Mouse (Mus musculus) neural tube, embryonic 11.5 days (tissue): ENCODE data around the gene Hcfc1r1. TPM values are rescaled to one million over a fixed set of nuclear protein-coding genes. Genes with fewer than 3 reads are reported as not detected.

ENCODE experiments used
- ATAC-seq: fragments of 200-750 bp; cut with Nextera tagmentation; 2 replicates; pipeline ENCODE4 v1.8.0; 2017; ENCODE audit warnings: moderate number of reproducible peaks, mild to moderate bottlenecking, moderate TSS enrichment, moderate library complexity; ENCODE audit not compliant: insufficient read depth, low FRiP score, low TSS enrichment
- DNase-seq: peaks from one replicate; pipeline ENCODE4 v3.0.0-alpha.2; 2015; ENCODE audit warnings: low spot score
- H3K27ac ChIP-seq: fragments of 300-500 bp; sonication (generic); 2 replicates; pipeline ENCODE4 v1.5.1; 2014; ENCODE audit warnings: low read depth, mild to moderate bottlenecking, low read length
- H3K27me3 ChIP-seq: fragments of 300-500 bp; sonication (generic); 2 replicates; pipeline ENCODE4 v1.6.1; 2014; ENCODE audit warnings: mild to moderate bottlenecking, low read length, mixed read lengths; ENCODE audit not compliant: control insufficient read depth, insufficient read depth
- H3K36me3 ChIP-seq: fragments of 300-500 bp; sonication (generic); 2 replicates; pipeline ENCODE4 v1.6.1; 2014; ENCODE audit warnings: mild to moderate bottlenecking, low read length, moderate library complexity, mixed read lengths; ENCODE audit not compliant: control insufficient read depth, insufficient read depth
- H3K4me1 ChIP-seq: fragments of 300-500 bp; sonication (generic); 2 replicates; pipeline ENCODE4 v1.6.1; 2014; ENCODE audit warnings: low read length, mixed read lengths; ENCODE audit not compliant: control insufficient read depth, insufficient read depth
- H3K4me2 ChIP-seq: fragments of 300-500 bp; sonication (generic); 2 replicates; pipeline ENCODE4 v1.6.1; 2014; ENCODE audit warnings: low read depth, mild to moderate bottlenecking, moderate library complexity
- H3K4me3 ChIP-seq: fragments of 300-500 bp; sonication (generic); 2 replicates; pipeline ENCODE4 v1.5.1; 2014; ENCODE audit warnings: low read depth, low read length
- H3K9ac ChIP-seq: fragments of 300-500 bp; sonication (generic); 2 replicates; pipeline ENCODE4 v1.6.1; 2014; ENCODE audit warnings: mild to moderate bottlenecking, low read length
- H3K9me3 ChIP-seq: fragments of 300-500 bp; sonication (generic); 2 replicates; pipeline ENCODE4 v1.6.1; 2016; ENCODE audit warnings: low read length; ENCODE audit not compliant: control insufficient read depth
- WGBS: fragments of 180-500 bp; shearing (Covaris S2); extraction: QIAGEN DNeasy Blood & Tissue Kit; methylation state at CpG from one replicate; pipeline ENCODE4 v1.1.7; 2014; 5-methylcytosine and 5-hydroxymethylcytosine counted together
- polyA plus RNA-seq: library from polyadenylated mRNA; unstranded; fragments of >200 nt; fragmentation: Nextera tagmentation; extraction: Ambion mirVana; gene quantifications from 2 replicates; pipeline ENCODE4 v1.2.1, GENCODE M21; 2014

The Hcfc1r1 gene
- polyA plus RNA-seq, 1 experiment from 2014 or later: 52.5 TPM

DNA sequence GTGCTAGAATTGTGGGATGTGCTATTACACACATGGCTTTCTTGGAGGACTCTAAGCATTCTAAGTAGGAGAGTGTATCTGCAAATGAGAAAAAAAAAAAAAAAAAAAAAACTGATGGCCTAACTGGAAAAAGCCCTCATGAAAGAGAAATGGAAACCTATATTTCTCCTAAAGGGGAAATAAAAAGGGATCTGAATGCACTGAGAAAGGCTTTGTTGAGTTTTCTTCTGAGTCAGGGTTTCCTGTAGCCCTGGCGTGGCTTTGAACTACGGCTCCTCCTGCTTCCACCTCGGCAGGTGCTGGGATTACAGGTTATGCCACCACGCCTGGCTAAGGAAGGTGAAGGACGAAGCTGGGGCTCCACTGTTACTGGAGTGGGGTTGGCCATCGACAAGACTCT lies 19.4 kb upstream of the Hcfc1r1 start:
- no peaks in the 10 kb centered on the region for H3K4me1 ChIP-seq
- no peak overlapping the region for H3K9ac ChIP-seq
- ATAC-seq (no peak), DNase-seq (no peak)
- 62% methylated on average over 6 of the region's 6 CpGs for WGBS
- H3K36me3 ChIP-seq: no peaks in the 10 kb centered on the region
- H3K4me2 ChIP-seq: no peak overlapping the region
- no peaks in the 10 kb centered on the region for H3K27me3 ChIP-seq
- no peaks in the 10 kb centered on the region for H3K9me3 ChIP-seq
- no peak overlapping the region for H3K4me3 ChIP-seq
- no peak overlapping the region for H3K27ac ChIP-seq

DNA sequence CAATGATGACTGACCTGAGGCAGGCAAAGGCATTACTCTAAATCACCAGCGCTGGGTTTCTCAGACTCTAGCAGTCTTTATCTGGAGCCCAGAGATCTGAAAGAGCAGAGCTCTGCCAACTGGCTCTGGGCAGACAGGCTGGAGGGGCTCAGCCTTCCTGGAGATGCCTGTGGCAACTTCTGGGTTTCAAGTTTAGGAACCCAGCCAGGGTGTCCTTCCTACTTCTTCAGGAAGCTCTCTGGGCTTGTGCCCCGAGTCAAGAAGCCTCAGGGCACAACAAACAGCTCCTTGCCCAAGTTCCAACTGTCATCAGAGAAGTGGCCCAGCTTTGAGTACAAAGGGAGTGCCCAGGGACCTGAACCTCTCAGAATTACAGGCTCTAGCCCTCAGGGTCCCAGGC lies 19.0 kb upstream of the Hcfc1r1 start:
- Histone ChIP-seq H3K9me3 (no peaks in the 10 kb centered on the region), H3K9ac (no peak overlapping the region), H3K4me3 (no peak overlapping the region), H3K4me1 (no peaks in the 10 kb centered on the region), H3K4me2 (no peak overlapping the region), H3K27ac (no peak overlapping the region), H3K36me3 (no peaks in the 10 kb centered on the region), H3K27me3 (no peaks in the 10 kb centered on the region)
- no peak for DNase-seq
- 69% methylated on average over 2 of the region's 2 CpGs for WGBS
- ATAC-seq: no peak

DNA sequence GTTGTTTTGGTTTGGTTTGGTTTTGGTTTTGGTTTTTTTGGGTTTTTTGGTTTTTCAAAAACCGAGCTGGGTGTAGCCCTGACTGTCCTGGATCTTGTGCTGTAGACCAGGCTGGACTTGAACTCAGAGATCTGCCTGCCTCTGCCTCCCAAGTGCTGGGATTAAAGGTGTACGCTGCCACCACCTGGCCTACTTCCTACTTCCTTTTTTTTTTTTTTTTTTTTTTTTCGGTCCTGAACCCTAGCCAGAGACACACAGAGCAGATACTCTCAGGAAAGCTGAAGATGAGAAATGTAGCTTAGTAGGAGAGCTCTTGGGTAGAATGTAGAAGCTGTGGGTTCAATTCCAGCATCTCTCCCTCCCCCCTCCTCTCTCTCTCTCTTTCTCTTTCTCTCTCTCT lies 14.9 kb upstream of the Hcfc1r1 start:
- 70% methylated on average over 3 of the region's 3 CpGs for WGBS
- Histone ChIP-seq H3K4me2 (no peak overlapping the region), H3K4me1 (no peaks in the 10 kb centered on the region), H3K36me3 (no peaks in the 10 kb centered on the region), H3K9ac (no peak overlapping the region), H3K4me3 (no peak overlapping the region), H3K9me3 (no peaks in the 10 kb centered on the region), H3K27me3 (peaks cover 24% of the 10 kb centered on the region), H3K27ac (no peak overlapping the region)
- DNase-seq (no peak), ATAC-seq (no peak)

DNA sequence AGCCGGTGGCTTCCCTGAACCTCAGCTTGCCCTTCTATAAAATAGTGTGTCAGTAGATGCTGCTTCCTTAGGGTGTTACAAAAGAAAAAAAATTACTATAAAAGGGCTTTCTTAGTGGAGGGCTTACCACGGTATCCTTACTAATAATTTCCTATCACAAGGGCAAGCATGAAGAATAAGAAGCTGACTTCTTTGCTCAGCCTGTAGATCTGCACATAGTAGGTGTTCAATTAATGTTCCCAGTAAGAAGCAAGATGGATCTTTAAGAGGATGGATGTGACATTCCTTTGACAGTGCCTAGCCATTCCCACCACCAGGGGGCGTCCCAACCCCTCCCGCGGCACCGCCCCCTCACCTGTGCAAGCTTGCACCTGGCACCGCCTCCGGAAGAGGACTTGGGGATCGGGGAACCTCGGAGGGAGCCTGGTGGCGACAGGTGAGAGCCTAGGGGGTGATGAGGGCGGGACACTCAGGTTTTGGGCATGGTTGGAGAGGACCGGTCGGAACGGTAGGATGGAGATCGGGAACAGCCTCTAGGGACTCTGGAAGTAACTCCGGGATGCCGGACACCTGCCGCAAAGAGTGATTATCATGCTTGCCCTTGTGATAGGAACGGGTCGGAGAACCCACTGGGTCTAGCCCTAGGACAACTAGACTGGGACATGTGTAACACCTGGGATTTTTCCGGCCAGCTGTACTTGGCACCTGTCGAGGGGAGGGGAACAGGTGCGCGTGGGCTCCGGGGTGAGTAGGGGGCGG lies 13.1 kb upstream of the Hcfc1r1 start, which contains the start of gene Bicdl2:
TSS of gene Bicdl2 (plus strand) at position 390 of the 759 bp plus-strand sequence.
- Histone ChIP-seq H3K9ac (no peak within 1 kb of the TSS), H3K9me3 (no peaks in the 10 kb centered on the region), H3K4me3 (no peak within 1 kb of the TSS), H3K36me3 (no peaks in the 10 kb centered on the region), H3K27me3 (peaks cover 24% of the 10 kb centered on the region), H3K4me1 (no peaks in the 10 kb centered on the region), H3K27ac (no peak within 1 kb of the TSS), H3K4me2 (no peak within 1 kb of the TSS)
- WGBS: 5% methylated on average over 27 of the region's 27 CpGs
- DNase-seq: no peak
- no peak for ATAC-seq

DNA sequence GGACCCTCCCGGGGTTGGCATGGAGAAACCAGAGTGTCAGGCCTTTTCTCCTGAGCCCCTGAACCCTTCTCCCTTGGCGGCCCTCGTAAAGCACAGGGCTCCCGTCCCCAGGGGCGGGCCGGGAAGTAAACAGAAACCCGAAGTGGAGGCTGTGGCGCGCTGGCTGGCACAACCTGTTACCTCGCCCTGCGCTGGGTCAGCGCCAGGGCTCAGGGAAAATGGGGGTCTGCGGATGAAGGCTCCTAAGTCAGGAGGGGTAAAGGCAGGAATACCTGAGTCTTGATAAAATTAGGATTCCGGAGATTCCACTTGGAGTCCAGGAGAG lies 12.6 kb upstream of the Hcfc1r1 start:
- no peak overlapping the region for H3K9ac ChIP-seq
- no peak overlapping the region for H3K4me3 ChIP-seq
- no peak overlapping the region for H3K27ac ChIP-seq
- no peaks in the 10 kb centered on the region for H3K4me1 ChIP-seq
- H3K9me3 ChIP-seq: no peaks in the 10 kb centered on the region
- no peak for DNase-seq
- H3K4me2 ChIP-seq: no peak overlapping the region
- H3K36me3 ChIP-seq: no peaks in the 10 kb centered on the region
- WGBS: 2% methylated on average over 14 of the region's 14 CpGs
- ATAC-seq: no peak
- peaks cover 24% of the 10 kb centered on the region for H3K27me3 ChIP-seq

DNA sequence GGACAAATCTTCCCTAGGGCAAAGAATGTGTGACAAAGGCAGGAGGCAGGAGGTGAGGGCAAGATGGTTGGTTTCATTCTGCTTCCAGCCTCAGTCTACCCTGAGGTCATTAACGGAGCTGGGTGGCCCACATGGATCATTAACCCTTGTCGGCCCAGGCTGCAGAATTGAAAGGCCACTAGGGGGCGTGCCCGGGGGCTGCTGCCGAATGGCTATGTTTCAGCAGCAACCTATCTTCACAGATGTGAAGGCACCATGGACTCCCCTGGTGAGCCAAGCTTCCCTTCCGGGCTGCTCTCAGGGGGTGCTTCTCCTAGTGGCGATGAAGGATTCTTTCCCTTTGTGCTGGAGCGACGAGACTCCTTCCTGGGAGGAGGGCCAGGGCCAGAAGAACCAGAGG lies 11.9 kb upstream of the Hcfc1r1 start:
- no peak overlapping the region for H3K4me3 ChIP-seq
- DNase-seq: no peak
- WGBS: 0% methylated on average over 9 of the region's 9 CpGs
- no peak overlapping the region for H3K9ac ChIP-seq
- no peaks in the 10 kb centered on the region for H3K4me1 ChIP-seq
- H3K4me2 ChIP-seq: no peak overlapping the region
- H3K36me3 ChIP-seq: no peaks in the 10 kb centered on the region
- H3K9me3 ChIP-seq: no peaks in the 10 kb centered on the region
- ATAC-seq: no peak
- H3K27me3 ChIP-seq: peaks cover 24% of the 10 kb centered on the region
- no peak overlapping the region for H3K27ac ChIP-seq

DNA sequence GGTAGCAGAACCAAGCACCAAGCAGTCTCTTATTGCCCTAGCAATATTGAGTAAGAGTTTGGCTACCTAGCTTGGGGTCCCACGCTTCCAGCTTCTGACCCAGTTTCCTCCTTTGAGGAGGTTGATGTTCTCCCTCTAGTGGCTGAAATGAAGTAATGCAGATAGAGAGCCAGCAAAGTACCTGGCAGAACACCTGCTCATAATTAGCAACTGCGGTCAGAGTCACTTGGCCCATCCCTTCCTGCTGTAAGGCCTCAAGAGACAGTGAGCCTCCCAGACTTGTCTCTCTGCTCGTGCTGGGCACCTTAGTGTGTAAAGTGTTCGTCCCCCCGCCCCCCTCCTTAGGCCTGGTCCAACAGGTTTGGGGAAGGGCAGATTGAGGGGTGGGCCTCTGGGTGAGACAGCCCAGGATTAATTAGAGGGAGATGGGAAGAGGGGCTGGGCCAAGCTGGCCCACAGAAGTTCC lies 8.8 kb upstream of the Hcfc1r1 start:
- Histone ChIP-seq H3K4me1 (no peaks in the 10 kb centered on the region), H3K9ac (no peak overlapping the region), H3K9me3 (no peaks in the 10 kb centered on the region), H3K4me2 (no peak overlapping the region), H3K36me3 (peaks cover 5% of the 10 kb centered on the region; the same call in 1 of the 2 replicates), H3K27me3 (peaks cover 22% of the 10 kb centered on the region), H3K4me3 (no peak overlapping the region), H3K27ac (no peak overlapping the region)
- 8% methylated on average over 5 of the region's 5 CpGs for WGBS
- DNase-seq (no peak), ATAC-seq (no peak)

DNA sequence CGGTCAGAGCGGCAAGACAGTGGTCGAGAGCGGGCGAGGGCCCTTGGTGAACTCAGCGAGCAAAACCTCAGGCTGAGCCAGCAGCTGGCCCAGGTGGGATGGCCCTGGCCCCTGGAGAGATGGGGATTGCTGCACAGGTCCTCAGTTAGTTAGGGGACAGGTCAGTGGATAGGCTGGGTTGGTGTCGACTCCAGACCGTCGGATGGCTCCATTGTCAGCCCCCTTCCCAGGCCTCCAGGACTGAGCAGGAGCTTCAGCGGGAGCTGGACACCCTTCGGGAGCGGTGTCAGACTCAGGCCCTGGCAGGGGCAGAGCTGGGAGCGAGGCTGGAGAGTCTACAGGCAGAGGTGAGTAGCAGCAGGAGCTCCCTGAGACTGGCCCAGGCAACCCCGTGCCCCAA lies 7.9 kb upstream of the Hcfc1r1 start:
- Histone ChIP-seq H3K4me1 (no peaks in the 10 kb centered on the region), H3K4me3 (no peak overlapping the region), H3K27ac (no peak overlapping the region), H3K36me3 (peaks cover 8% of the 10 kb centered on the region), H3K9me3 (no peaks in the 10 kb centered on the region), H3K9ac (no peak overlapping the region), H3K27me3 (peaks cover 13% of the 10 kb centered on the region), H3K4me2 (no peak overlapping the region)
- 80% methylated on average over 14 of the region's 14 CpGs for WGBS
- ATAC-seq (no peak), DNase-seq (no peak)

DNA sequence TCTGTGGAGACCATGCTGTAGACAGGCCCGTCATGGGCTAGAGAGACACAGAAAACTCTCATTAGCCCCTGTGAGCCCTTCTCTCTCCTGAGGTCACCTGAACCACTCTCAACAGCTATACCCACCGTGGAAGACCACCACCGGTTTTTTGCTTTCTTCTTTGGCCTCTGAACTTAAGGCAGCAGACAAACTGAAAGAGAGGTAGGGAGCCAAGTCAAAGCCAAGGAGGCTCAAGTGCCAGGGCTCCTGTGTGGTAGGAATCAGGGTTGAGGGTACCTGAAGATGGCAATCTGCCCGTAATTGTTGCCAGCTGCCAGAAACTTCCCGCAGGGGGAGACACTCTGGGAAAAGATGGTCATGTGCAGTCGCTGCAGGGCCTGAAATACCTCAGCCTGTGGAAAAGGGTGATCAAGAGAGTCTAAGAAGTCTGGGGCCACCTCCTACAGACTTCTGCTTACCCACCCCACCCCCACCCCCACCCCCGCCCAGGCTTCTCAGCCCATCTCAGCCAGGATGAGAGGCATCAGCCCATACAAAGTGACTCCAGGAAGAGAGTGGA lies 2.8 kb upstream of the Hcfc1r1 start:
- no peak for ATAC-seq
- Histone ChIP-seq H3K9me3 (no peaks in the 10 kb centered on the region), H3K4me1 (peaks cover 5% of the 10 kb centered on the region; the same call in 1 of the 2 replicates), H3K27ac (no peak overlapping the region), H3K36me3 (peaks cover 9% of the 10 kb centered on the region), H3K4me2 (no peak overlapping the region), H3K9ac (no peak overlapping the region), H3K4me3 (no peak overlapping the region), H3K27me3 (peaks cover 8% of the 10 kb centered on the region)
- 89% methylated on average over 7 of the region's 7 CpGs for WGBS
- no peak for DNase-seq
